Mouse (Mus musculus): ENCODE measurements around the gene Bicc1.

Bicc1 gene

DNA sequence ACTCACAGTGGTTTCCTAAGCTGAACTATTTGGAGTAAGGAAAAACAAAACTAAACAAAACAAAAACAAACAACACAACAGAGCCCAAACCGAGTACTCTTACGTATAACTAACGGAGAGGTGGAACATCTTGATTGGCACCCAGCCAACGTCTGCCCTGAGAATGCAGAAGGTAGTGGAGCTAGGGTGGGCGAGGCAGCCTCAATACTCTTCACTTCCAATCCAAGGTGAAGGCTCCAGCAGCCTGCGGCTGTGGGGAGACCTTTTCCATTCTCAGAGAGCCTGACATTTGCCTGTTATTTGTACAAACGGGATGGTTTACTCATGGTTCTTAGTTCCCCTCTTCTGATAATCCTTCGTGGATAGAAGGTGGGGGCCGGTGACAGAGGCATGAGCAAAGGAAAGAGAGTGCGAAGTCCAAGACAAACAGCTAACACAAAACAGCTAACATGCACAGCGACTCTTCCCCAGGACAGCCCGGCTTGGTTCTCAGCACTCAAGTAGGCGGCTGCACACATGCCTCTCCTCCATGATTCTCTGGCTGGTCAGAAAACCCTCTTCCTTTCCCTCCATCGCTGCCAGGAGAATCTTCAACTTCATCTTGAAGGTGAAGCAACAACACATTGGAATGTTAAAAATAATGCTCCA lies 39.3 kb downstream of the Bicc1 start:
- DNase-seq, result no peak

DNA sequence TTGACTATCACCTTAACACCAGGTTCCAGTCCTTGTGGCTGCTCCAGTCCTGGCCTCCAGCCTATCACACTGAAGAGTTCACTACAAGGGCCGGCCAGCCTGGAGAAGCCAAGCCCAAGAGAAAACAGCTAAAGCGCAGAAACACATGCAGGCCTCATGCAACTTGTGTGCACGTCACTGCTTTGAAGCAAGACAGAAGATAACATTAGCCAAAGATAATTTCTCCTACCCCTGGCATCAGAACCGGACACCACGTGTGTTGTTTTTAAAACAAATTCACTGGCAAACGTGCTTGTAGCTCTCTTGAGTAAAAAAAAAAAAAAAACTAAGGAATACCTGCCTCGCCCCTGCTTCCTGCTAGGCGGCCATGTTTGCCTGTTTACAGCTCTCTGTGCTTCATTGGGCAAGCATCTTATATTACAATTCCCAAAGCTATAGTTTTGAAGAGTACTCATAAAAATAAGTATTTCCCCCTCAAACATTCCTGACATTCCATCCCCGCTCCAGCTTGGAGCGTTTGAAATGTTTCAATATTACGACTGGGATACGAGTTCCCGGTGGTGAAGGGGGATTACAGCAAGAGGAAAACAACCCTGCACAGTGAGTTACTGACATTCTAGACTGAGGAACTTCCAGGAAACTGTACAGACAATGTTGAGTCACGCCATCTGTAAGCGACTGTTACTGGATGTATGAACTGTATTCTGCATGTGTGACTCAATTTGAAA lies 40.2 kb downstream of the Bicc1 start:
- no peak for DNase-seq

GRCm38 (mm10) chr10:71117766-71118165 lies 41.7 kb downstream of the Bicc1 start:
- DNase-seq, result no peak

- peak; percentile 22 for DNase-seq
Measured at GRCm38 (mm10) chr10:71114260-71114920, 45.1 kb downstream of the Bicc1 start.

DNA sequence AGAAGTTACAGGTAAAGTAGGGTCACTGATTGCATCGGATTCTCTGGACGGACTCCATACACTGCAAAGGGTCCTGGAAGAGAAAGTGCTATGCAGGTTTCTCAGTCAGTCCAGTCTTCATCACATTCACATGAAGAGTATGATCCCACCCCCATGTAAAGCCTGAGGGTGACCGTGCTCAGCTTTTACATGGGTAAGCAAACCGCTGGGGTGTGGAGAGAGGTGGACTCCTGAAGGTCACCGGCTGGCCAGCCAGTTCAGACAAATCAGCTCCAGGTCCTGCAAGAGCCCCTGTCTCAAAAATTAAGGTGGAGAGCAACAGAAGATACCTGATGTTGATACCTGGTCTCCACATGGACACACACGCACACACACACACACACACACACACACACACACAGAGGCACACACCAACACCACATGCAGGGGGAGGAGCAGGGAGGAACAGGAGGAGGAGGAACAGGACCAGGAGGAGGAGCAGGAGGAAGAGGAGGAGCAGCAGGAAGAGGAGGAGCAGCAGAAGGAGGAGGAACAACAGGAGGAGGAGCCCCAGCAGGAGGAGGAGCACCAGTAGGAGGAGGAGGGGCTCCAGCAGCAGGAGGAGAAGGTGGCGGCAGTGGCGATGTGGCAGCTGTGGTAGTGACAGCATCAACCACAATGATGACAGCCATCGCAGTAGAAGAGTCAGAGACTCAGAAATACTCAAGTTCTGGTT lies 52.9 kb downstream of the Bicc1 start:
- no peak for DNase-seq

GRCm38 (mm10) chr10:71104791-71105190 lies 54.7 kb downstream of the Bicc1 start:
- DNase-seq, result no peak

GRCm38 (mm10) chr10:71100815-71101499 lies 58.5 kb downstream of the Bicc1 start:
- no peak for DNase-seq

DNA sequence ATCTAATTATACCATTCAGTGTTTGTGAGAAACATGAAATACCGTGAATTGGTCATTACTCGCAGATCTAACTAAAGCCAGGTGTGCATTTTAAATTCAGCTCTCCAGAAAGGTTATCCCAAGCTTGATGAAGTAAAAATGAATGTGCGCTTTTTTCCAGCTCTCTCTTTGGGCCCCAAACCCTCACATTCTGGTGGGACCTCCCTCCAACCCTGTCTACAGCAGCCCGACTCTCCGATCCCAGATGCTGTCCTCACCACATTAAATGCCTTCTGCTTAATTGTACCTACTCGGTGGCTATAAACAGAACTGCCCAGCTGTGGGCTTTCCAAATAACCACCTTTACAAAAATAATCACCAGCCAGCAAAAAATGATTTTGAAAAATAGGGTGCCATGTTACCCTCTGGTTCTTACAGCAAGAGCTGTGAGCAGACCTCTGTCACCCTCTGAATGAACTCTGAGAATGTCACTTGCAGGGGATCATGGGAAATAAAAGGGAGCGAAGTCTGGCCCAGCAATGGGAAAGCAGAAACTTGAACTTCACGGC lies 64.7 kb downstream of the Bicc1 start:
- DNase-seq, result no peak

- no peak for DNase-seq
Measured at GRCm38 (mm10) chr10:71093312-71093711, 66.2 kb downstream of the Bicc1 start.

DNA sequence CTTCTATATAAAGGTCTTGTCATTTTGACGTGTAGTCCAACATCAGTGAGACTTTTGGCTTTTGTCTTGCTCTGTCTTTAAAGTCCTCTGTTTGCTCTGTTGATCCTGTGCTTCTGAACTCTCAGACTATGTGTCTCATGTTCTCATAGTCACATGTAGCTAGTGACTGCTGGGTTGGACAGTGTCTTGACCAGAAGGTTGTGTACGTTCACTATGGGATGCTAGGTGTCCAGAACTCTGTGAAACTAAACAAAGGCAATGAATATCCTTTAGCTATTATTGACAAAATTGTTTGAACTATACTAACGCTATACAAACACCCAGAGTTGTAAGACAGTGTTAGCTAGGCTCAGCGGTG lies 72.2 kb downstream of the Bicc1 start:
- DNase-seq, result no peak

DNA sequence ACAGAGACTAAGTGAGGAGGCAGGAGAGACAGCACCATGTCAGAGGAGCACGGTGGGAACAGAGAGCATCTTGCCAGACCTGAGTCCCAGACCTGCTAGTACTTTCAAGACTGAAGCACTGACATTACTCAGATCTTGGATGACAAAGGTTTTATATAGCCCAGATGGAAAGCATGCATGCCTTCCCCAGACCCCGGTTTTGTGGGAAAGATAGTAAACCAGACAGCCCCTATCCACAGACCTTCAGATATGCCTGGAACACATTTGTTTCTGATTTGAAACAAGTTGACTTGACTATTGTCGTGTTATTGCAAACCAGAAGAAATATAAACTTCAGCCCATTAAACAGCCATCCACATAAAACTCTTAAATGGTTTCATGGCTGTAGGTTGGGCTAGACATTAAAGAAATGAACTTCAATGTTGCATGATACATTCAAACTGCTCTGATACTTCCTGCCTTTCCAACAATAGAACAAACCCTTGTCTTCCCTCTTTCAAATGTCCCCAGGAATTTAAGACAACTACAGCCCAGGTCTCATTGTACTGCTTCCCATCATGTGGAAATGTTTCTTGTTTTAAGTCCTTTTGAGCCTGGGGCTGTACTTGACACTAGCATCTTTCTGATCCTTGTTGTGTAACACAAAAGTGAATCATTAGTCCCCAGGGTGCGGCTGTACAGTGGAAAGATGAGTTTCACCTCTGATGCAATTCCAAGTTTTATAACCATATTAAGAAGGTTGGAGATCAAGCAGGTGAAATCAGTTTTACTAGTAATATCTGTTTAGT lies 72.7 kb downstream of the Bicc1 start:
- DNase-seq, result no peak

DNA sequence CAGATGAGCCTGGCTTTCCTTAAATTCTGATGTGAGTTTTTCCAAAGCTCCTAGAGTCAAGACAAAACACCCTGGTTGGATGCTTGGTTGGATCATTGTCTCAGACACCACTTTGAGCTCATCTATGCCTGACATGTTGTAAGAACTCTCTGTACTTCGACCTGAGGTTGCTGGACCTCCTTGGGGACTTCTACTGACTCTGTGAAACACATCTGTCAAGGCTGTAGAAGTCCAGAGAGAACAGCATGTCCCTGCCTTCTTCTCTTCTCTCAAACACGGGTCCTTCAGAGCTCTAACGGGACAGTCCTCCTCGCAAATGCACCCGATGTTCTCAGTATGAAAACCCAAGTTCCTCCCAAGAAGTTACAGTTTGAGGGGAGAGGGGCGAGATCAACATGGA lies 76.5 kb downstream of the Bicc1 start:
- DNase-seq, result no peak

GRCm38 (mm10) chr10:71078856-71079255 lies 80.6 kb downstream of the Bicc1 start:
- no peak for DNase-seq

GRCm38 (mm10) chr10:71065009-71065408 lies 94.5 kb downstream of the Bicc1 start:
- DNase-seq, result no peak

- DNase-seq, result no peak
Measured at GRCm38 (mm10) chr10:71064576-71064975, 94.9 kb downstream of the Bicc1 start.

DNA sequence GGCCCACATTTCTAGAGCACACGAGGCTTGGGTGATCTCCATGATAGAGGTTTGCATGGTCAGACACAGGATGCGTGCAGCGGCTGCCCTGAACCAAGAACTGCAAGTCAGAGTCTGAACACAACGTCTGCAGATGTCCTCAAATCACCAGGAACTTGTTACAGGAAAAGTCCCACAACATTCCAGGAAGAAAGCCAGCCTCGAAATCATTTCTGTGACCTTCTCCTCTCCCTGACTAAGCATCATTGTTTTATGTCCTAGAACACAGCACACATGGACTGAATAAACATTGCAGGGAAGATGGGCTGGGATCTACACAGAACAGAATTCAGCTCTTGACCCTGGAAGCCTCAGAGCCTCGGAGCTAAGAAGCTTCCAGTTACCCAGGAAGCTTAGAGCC lies 97.3 kb downstream of the Bicc1 start:
- DNase-seq, result no peak

DNA sequence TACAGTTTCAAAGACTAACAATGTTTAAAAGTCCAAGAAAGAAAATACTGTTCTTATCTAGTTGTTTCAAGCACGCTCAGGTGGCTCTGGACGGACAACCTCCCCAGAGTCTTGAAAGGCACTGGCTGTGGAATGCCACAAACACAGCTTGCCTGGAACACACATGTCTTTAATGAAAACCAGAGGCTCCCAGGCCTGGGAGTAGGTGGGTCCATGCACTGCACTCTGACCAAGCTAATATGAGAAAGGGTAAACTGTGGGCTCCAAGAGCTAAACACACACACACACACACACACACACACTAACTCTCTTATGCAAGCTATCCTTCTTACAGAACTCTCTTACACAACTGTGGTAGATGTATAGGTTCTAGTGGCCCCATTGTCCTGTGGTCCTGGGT lies 99.2 kb downstream of the Bicc1 start:
- DNase-seq, result no peak

DNA sequence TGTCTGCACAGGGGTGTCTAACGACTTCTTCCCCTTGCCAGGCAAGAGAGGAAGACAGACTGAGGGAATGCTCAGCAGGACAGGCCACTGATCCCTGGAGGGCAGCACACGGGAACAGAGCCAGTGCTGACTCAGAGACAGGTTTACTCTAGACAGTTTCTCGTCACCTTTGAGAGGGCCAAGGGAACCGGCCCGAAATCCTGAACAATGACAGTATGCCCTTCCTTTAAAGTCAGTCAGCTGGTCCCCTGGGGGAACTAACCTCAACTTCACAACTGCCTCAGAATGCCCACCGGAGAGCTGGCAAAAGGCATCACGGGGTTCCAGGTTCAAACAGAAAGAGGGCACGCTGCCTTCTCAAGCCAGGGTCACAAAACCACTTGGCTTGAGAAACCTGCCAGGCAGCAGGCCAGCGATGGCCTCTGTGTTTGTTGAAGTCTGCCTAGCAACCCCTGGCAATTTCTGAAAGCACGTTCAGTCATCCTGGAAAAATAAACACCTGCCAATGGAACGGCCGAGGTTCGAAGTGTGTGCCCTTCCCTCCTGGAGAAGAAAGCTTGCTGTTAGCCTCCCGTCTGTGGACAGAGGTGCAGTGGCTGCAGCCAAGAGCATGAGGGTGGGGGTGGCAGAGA lies 100.8 kb downstream of the Bicc1 start:
- DNase-seq, result no peak

GRCm38 (mm10) chr10:71058070-71058469 lies 101.4 kb downstream of the Bicc1 start:
- no peak for DNase-seq

- DNase-seq, result no peak
Measured at GRCm38 (mm10) chr10:71052748-71053147, 106.8 kb downstream of the Bicc1 start.

- DNase-seq, result no peak
Measured at GRCm38 (mm10) chr10:71052208-71052607, 107.3 kb downstream of the Bicc1 start.
